Mouse (Mus musculus) lung, postnatal 0 days (tissue): ENCODE data around the gene Bbs7. TPM values are rescaled to one million over a fixed set of nuclear protein-coding genes. Genes with fewer than 3 reads are reported as not detected.

Experiments
- ATAC-seq: fragments of 200-750 bp; cut with Nextera tagmentation; 2 replicates; pipeline ENCODE4 v1.8.0; 2017; ENCODE audit warnings: moderate library complexity
- DNase-seq: peaks from one replicate; pipeline ENCODE4 v3.0.0-alpha.2; 2016; ENCODE audit warnings: low spot score
- H3K27ac ChIP-seq: fragments of 300-500 bp; sonication (generic); 2 replicates; pipeline ENCODE4 v1.5.1; 2014; ENCODE audit warnings: antibody characterized with exemption, mild to moderate bottlenecking, low read length, mixed read lengths
- H3K27me3 ChIP-seq: fragments of 300-500 bp; sonication (generic); replicated peaks from 2 replicates; pipeline ENCODE4 v1.6.1; 2014; ENCODE audit warnings: low read length, mixed read lengths; ENCODE audit not compliant: insufficient read depth
- H3K36me3 ChIP-seq: fragments of 300-500 bp; sonication (generic); 2 replicates; pipeline ENCODE4 v1.6.1; 2014; ENCODE audit warnings: low read length, mixed read lengths; ENCODE audit not compliant: insufficient read depth
- H3K4me1 ChIP-seq: fragments of 300-500 bp; sonication (generic); 2 replicates; pipeline ENCODE4 v1.6.1; 2014; ENCODE audit warnings: antibody characterized with exemption, low read depth, low read length, mixed read lengths; ENCODE audit not compliant: insufficient read depth
- H3K4me2 ChIP-seq: fragments of 300-500 bp; sonication (generic); replicated peaks from 2 replicates; pipeline ENCODE4 v1.6.1; 2014; ENCODE audit warnings: low read depth, mild to moderate bottlenecking, low read length, moderate library complexity, mixed read lengths
- H3K4me3 ChIP-seq: fragments of 300-500 bp; sonication (generic); 2 replicates; pipeline ENCODE4 v1.5.1; 2014; ENCODE audit warnings: low read depth, low read length
- H3K9ac ChIP-seq: fragments of 300-500 bp; sonication (generic); replicated peaks from 2 replicates; pipeline ENCODE4 v1.6.1; 2014; ENCODE audit warnings: low read depth, mild to moderate bottlenecking
- H3K9me3 ChIP-seq: fragments of 300-500 bp; sonication (generic); 2 replicates; pipeline ENCODE4 v1.6.1; 2016; ENCODE audit warnings: low read length, mixed read lengths
- CTCF ChIP-seq: IDR thresholded peaks from 2 replicates; pipeline ENCODE4 v1.5.1; 2016; ENCODE audit warnings: antibody characterized with exemption, mild to moderate bottlenecking
- EP300 ChIP-seq: IDR thresholded peaks from 2 replicates; pipeline ENCODE4 v1.6.1; 2016; ENCODE audit warnings: antibody characterized with exemption, mild to moderate bottlenecking, control low read depth
- WGBS: fragments of 180-500 bp; shearing (Covaris S2); extraction: QIAGEN DNeasy Blood & Tissue Kit; methylation state at CpG from one replicate; pipeline ENCODE4 v1.1.7; 2014; 5-methylcytosine and 5-hydroxymethylcytosine counted together
- polyA plus RNA-seq: library from polyadenylated mRNA; unstranded; fragments of >200 nt; fragmentation: Nextera tagmentation; extraction: Ambion mirVana; gene quantifications from 2 replicates; pipeline ENCODE4 v1.2.1, GENCODE M21; 2015

The Bbs7 gene
- polyA plus RNA-seq, 1 experiment from 2014 or later: 8.8 TPM

DNA sequence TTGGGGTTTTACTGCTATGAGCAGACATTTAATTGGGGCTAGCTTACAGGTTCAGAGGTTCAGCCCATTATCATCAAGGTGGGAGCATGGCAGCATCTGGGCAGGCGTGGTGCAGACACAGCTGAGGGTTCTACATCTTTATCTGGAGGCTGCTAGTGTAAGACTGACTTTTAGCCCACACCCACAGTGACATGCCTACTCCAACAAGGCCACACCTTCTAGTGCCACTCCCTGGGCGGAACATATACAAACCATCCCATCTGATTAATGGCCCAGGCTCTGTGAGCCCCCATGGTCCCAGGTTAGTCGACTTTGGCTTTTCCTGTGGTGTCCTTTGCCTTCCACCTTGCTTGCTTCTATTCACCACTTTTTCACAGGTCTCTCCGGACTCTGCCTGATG lies 53.7 kb downstream of the Bbs7 start:
- no peak overlapping the region for H3K4me2 ChIP-seq
- no peak for ATAC-seq
- no peaks in the 10 kb centered on the region for H3K9me3 ChIP-seq
- no peak overlapping the region for H3K4me3 ChIP-seq
- TF ChIP-seq CTCF (no peak), EP300 (no peak)
- H3K36me3 ChIP-seq: peaks cover 36% of the 10 kb centered on the region
- WGBS: 76% methylated on average over 4 of the region's 4 CpGs
- no peaks in the 10 kb centered on the region for H3K4me1 ChIP-seq
- no peak for DNase-seq
- H3K9ac ChIP-seq: no peak overlapping the region
- no peak overlapping the region for H3K27ac ChIP-seq
- no peaks in the 10 kb centered on the region for H3K27me3 ChIP-seq

DNA sequence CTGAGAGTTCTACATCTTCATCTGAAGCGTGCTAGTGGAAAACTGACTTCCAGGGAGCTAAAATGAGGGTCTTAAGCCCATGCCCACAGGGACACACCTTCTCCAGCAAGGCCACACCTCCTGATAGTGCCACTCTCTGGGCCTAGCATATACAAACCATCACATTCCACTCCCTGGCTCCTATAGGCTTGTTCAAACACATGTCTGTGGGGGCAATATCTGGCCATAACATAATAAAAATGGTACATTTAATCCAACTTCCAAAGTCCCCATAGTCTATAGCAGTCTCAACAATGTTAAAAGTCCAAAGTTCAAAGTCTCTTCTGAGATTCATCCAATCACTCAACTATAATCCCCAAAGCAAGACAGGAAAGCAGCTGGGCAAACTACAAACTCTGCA lies 55.7 kb downstream of the Bbs7 start:
- 86% methylated on average over 1 of the region's 1 CpGs for WGBS
- peaks cover 22% of the 10 kb centered on the region for H3K36me3 ChIP-seq

DNA sequence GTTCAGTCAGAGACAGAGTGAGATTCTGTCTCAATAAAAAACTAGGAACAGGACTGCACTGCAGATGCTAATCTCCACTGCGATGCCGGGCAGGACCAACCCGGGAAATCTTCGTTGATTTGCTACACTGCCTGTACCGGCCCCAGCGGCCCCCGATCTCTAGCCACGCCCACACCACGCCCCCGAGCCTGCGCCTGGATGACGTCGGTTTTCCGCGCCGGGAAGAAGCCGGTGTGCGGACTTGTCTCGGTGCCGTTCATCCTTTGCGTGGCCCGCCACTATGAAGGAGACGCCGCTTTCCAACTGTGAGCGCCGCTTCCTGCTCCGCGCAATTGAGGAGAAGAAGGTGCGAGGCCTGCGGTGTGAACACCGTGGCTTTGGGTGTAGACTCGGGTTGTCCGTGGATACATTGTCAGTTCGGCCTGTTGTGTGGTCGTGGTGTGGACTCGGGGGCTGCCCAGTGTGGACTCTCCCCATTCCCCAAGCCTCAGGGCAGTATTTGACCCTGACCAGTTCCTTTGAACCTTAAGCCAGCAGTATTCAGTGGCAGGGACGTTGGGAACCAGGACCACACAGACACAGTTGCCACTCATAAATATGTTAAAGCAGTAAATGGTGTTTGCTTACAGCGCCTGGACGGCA lies 60.8 kb downstream of the Bbs7 start, which contains the start of gene Exosc9:
Gene Exosc9 (plus strand): TSS at position 201 of the 642 bp plus-strand sequence.
- Histone ChIP-seq H3K27me3 (no peaks in the 10 kb centered on the region), H3K9me3 (no peaks in the 10 kb centered on the region), H3K27ac (peak within 1 kb of the TSS; percentile 47), H3K36me3 (peaks cover 10% of the 10 kb centered on the region; the same call in 1 of the 2 replicates), H3K4me2 (peak within 1 kb of the TSS; percentile 80), H3K9ac (peak within 1 kb of the TSS; percentile 62), H3K4me3 (peak within 1 kb of the TSS; percentile 86), H3K4me1 (0 out of 2 replicates have a peak, but pooled peaks cover 6% of the 10 kb centered on the region)
- DNase-seq (peak; percentile 90), ATAC-seq (peak; percentile 94)
- under 1% methylated on average over 39 of the region's 39 CpGs for WGBS
- TF ChIP-seq EP300 (no peak), CTCF (no peak)

More for the DNA sequence above, 55.7 kb downstream of the Bbs7 start:
- Histone ChIP-seq H3K9me3 (no peaks in the 10 kb centered on the region), H3K4me3 (no peak overlapping the region), H3K9ac (no peak overlapping the region), H3K27me3 (no peaks in the 10 kb centered on the region), H3K4me1 (0 out of 2 replicates have a peak, but pooled peaks cover 6% of the 10 kb centered on the region), H3K4me2 (no peak overlapping the region), H3K27ac (no peak overlapping the region)
- no peak for ATAC-seq
- DNase-seq: no peak
- TF ChIP-seq EP300 (no peak), CTCF (no peak)

DNA sequence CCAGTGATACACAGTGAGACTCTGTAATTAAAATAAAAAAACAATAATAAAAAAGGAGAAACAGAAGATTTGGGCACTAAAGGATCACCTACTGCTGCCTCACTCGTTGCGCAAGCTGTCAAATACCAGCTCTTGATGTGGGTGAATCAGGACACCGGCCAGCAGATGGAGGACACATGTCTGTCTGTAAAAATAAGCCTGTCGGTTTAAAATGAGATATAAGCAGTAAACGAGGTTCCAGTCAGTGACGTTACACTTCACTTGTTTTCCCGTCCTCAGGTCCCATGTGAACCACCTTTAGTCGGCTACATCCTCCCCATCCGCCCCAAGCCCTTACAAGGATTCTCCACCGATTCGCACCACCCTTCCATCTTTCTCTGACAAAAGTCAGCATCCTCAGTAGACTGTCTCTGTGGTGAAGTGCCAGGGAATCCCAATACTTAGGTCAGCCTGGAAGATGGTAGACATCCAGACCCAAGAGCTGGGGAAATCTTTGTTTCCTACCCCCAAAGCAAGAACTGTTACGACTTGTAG lies 61.4 kb downstream of the Bbs7 start:
- Histone ChIP-seq H3K27me3 (no peaks in the 10 kb centered on the region), H3K4me2 (peak overlapping the region; percentile 80), H3K36me3 (peaks cover 4% of the 10 kb centered on the region; the same call in 1 of the 2 replicates), H3K9ac (peak overlapping the region; percentile 62), H3K4me3 (peak overlapping the region; percentile 86), H3K27ac (0 out of 2 replicates have a peak overlapping the region, but pooled peaks have one; percentile 32), H3K9me3 (no peaks in the 10 kb centered on the region), H3K4me1 (0 out of 2 replicates have a peak, but pooled peaks cover 6% of the 10 kb centered on the region)
- TF ChIP-seq EP300: no peak
- TF ChIP-seq CTCF: no peak
- peak; percentile 13 for DNase-seq
- 14% methylated on average over 12 of the region's 12 CpGs for WGBS
- peak; percentile 25 for ATAC-seq

DNA sequence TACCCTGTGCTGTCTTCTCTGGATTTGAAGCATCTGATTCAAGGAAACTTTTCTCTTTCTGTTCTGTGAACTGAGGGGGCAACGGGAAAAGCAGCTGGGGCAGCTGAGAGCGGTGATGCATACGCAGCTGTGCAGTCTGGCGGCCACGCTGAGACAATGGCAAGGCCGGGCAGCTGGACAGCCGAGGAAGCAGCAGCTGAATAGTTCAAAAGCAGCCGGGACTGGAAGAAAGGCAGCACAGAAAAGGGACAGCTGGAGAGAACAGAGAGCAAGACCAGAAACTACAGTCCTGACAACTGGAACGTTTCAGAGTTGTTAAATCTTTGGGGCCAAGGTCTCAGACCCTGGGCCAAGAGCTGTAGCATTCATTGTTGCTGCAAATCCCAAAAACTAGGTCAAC lies 61.9 kb downstream of the Bbs7 start:
- 35% methylated on average over 9 of the region's 9 CpGs for WGBS
- no peak overlapping the region for H3K9ac ChIP-seq
- no peak overlapping the region for H3K4me3 ChIP-seq
- ATAC-seq (peak; percentile 66), DNase-seq (peak; percentile 71)
- no peaks in the 10 kb centered on the region for H3K27me3 ChIP-seq
- H3K9me3 ChIP-seq: no peaks in the 10 kb centered on the region
- H3K27ac ChIP-seq: no peak overlapping the region
- TF ChIP-seq CTCF (no peak), EP300 (no peak)
- peak overlapping the region; percentile 80; the same call in 1 of the 2 replicates for H3K4me2 ChIP-seq
- peaks cover 4% of the 10 kb centered on the region; the same call in 1 of the 2 replicates for H3K36me3 ChIP-seq
- H3K4me1 ChIP-seq: 0 out of 2 replicates have a peak, but pooled peaks cover 6% of the 10 kb centered on the region

DNA sequence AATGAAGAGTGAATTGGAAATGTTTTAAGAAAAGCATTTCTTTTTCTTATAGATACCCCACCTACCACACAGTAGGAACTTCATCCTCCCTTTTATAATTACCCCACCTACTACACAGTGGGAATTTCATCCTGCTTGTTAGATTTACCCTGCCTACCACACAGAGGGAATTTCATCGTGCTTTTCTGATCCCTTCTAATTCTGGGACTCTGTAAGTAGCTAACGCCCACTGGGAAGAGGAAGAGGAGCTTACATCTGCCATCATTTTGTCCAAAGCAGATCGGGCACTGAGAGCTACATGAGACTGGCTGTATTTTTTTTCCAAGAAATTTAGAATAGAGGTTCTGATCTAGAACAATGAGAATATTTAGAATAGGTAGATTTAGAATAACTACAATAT lies 68.3 kb downstream of the Bbs7 start:
- DNase-seq (no peak), ATAC-seq (no peak)
- Histone ChIP-seq H3K4me2 (no peak overlapping the region), H3K4me3 (no peak overlapping the region), H3K4me1 (no peaks in the 10 kb centered on the region), H3K36me3 (no peaks in the 10 kb centered on the region), H3K27me3 (no peaks in the 10 kb centered on the region), H3K27ac (no peak overlapping the region), H3K9ac (no peak overlapping the region), H3K9me3 (no peaks in the 10 kb centered on the region)
- WGBS: 78% methylated on average over 3 of the region's 3 CpGs
- no peak for TF ChIP-seq CTCF
- TF ChIP-seq EP300: no peak
